Mouse (Mus musculus) G1E-ER4 (cell line): ENCODE measurements around the gene Pknox2. TPM values are rescaled to one million over a fixed set of nuclear protein-coding genes. Genes with fewer than 3 reads are reported as not detected.

ENCODE experiments used
- GATA1 ChIP-seq: IDR thresholded peaks from one replicate; pipeline ENCODE4 v1.8.0; 2012; ENCODE audit warnings: low read length, inconsistent platforms
- polyA plus RNA-seq: library from polyadenylated mRNA; stranded (reverse); fragments of >175 nt; gene quantifications from 2 replicates; pipeline ENCODE4 v1.2.3, GENCODE M21; 2012

Gene Pknox2
- polyA plus RNA-seq, 1 experiment = not detected

- TF ChIP-seq GATA1 = no peak
Observed at GRCm38 (mm10) chr9:37008090-37008489, 139.1 kb downstream of the Pknox2 start.

- TF ChIP-seq GATA1 = no peak
Observed at GRCm38 (mm10) chr9:37004676-37005075, 142.5 kb downstream of the Pknox2 start.

GRCm38 (mm10) chr9:37001935-37002535 lies 145.2 kb downstream of the Pknox2 start:
- no peak for TF ChIP-seq GATA1

GRCm38 (mm10) chr9:36999393-36999792 lies 147.8 kb downstream of the Pknox2 start:
- TF ChIP-seq GATA1 = no peak

- TF ChIP-seq GATA1 = no peak
Observed at GRCm38 (mm10) chr9:36990626-36991368, 156.4 kb downstream of the Pknox2 start.

- no peak for TF ChIP-seq GATA1
Observed at GRCm38 (mm10) chr9:36989991-36990390, 157.2 kb downstream of the Pknox2 start.

GRCm38 (mm10) chr9:36985233-36985632 lies 162.0 kb downstream of the Pknox2 start:
- no peak for TF ChIP-seq GATA1

GRCm38 (mm10) chr9:36976596-36977362 lies 170.4 kb downstream of the Pknox2 start:
- TF ChIP-seq GATA1 = no peak

- no peak for TF ChIP-seq GATA1
Observed at GRCm38 (mm10) chr9:36973486-36974227, 173.6 kb downstream of the Pknox2 start.

GRCm38 (mm10) chr9:36972089-36972488 lies 175.1 kb downstream of the Pknox2 start:
- no peak for TF ChIP-seq GATA1

- TF ChIP-seq GATA1 = no peak
Observed at GRCm38 (mm10) chr9:36971066-36971465, 176.1 kb downstream of the Pknox2 start.

GRCm38 (mm10) chr9:36970651-36971050 lies 176.6 kb downstream of the Pknox2 start:
- TF ChIP-seq GATA1 = no peak

GRCm38 (mm10) chr9:36969131-36969530 lies 178.1 kb downstream of the Pknox2 start:
- TF ChIP-seq GATA1 = no peak

GRCm38 (mm10) chr9:36968713-36969112 lies 178.5 kb downstream of the Pknox2 start:
- TF ChIP-seq GATA1 = no peak

- no peak for TF ChIP-seq GATA1
Observed at GRCm38 (mm10) chr9:36968236-36968635, 179.0 kb downstream of the Pknox2 start.

GRCm38 (mm10) chr9:36965720-36966119 lies 181.5 kb downstream of the Pknox2 start:
- no peak for TF ChIP-seq GATA1

- TF ChIP-seq GATA1 = no peak
Observed at GRCm38 (mm10) chr9:36964230-36964629, 183.0 kb downstream of the Pknox2 start.
